Mouse (Mus musculus) testis, adult 2 months (tissue): ENCODE results near the gene Btg2.

Experiments used
- CTCF ChIP-seq: fragments of 200-500 bp; IDR thresholded peaks from 2 replicates; pipeline ENCODE4 v1.5.1; 2012; ENCODE audit warnings: low read depth, mild to moderate bottlenecking, inconsistent platforms, low read length, moderate library complexity; ENCODE audit not compliant: control insufficient read depth, insufficient read depth, insufficient replicate concordance
- POLR2A ChIP-seq: fragments of 200-500 bp; IDR thresholded peaks from 2 replicates; pipeline ENCODE4 v1.6.1; 2012; ENCODE audit warnings: low read depth, mild to moderate bottlenecking, inconsistent platforms, low read length, moderate library complexity; ENCODE audit not compliant: control insufficient read depth

GRCm38 (mm10) chr1:134070099-134070669, 8.7 kb downstream of the Btg2 start:
- TF ChIP-seq CTCF = no peak
- no peak for TF ChIP-seq POLR2A
